Mouse (Mus musculus): ENCODE measurements around the gene Habp2.
"Not testable (repeated sequence)": the region's sequence is repeated elsewhere in the genome, so short reads cannot be mapped to it uniquely, and the experiment has no call there.

Habp2 gene

GRCm38 (mm10) chr19:56357374-56357708 is 70.4 kb downstream of the Habp2 start:
- not testable (repeated sequence) for DNase-seq (ENCODE audit: low read depth, low spot score)

- DNase-seq (ENCODE audit: low read depth, low spot score), result no peak
These were observed 72.0 kb downstream of the Habp2 start for GRCm38 (mm10) chr19:56358890-56359289.

- DNase-seq (ENCODE audit: low read depth, low spot score), result no peak
These were observed 77.0 kb downstream of the Habp2 start for GRCm38 (mm10) chr19:56363721-56364460.

GRCm38 (mm10) chr19:56364563-56364962 is 77.6 kb downstream of the Habp2 start:
- no peak for DNase-seq (ENCODE audit: low read depth, low spot score)

GRCm38 (mm10) chr19:56366168-56366567 is 79.2 kb downstream of the Habp2 start:
- no peak for DNase-seq (ENCODE audit: low read depth, low spot score)

- DNase-seq (ENCODE audit: low read depth, low spot score), result no peak
These were observed 79.7 kb downstream of the Habp2 start for GRCm38 (mm10) chr19:56366625-56367024.

GRCm38 (mm10) chr19:56367778-56368177 is 80.8 kb downstream of the Habp2 start:
- no peak for DNase-seq (ENCODE audit: low read depth, low spot score)

- no peak for DNase-seq (ENCODE audit: low read depth, low spot score)
These were observed 82.0 kb downstream of the Habp2 start for GRCm38 (mm10) chr19:56368912-56369311.

All from embryo, embryonic 11.5 days (tissue).